Mouse (Mus musculus) liver, embryonic 14.5 days (tissue): ENCODE measurements around the gene Timeless.

Experiments used
- CTCF ChIP-seq: IDR thresholded peaks from 2 replicates; pipeline ENCODE4 v1.5.1; 2016; ENCODE audit warnings: antibody characterized with exemption, low read depth, control low read depth
- EP300 ChIP-seq: IDR thresholded peaks from 2 replicates; pipeline ENCODE4 v1.6.1; 2016; ENCODE audit warnings: antibody characterized with exemption, low read depth

DNA sequence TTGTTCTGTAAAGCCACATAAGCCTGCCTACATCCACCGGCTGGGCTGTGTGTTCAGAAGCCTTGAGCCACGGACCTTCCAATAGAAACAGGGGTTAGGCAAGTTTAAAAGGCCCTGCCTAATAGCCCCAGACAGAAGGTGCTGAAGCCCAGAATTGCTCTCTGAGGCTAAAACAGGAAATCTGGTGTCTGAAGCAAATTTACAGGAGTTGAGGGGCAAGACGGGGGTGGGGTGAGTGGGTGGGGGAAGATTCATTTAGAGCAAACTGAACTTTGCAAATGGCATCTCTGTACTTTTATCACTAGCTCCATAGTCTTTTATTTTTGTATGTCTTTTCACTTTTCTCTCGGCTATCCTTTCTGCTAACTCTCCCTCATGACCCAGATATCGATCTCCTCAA, 719 bp upstream of the Timeless start:
- TF ChIP-seq CTCF (no peak), EP300 (no peak)
